In the genomic region with DNA sequence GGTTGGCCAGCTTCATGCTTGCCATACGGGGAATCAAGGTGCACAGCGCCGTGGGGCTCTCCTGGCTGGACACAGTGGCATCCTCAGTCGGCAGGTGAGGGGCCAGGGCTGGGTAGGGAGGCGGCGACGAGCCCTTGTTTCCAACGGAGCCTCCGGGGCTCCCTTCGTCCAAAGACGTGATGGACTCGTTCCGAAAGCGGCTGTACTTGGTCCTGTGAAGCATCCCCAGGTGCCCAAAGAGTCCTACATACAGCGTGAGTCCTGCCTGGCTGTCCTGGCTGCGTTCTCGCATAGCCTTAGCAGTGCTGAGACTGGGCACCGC, we compare ENCODE assay signal across 8 mouse cellular contexts. TPM values are rescaled to one million over a fixed set of nuclear protein-coding genes. Genes with fewer than 3 reads are reported as not detected.
DNase-seq lines count a peak whose midpoint lies in the region; ATAC-seq and TF ChIP-seq lines count a peak whose summit lies in the region.

No protein-coding gene starts in this region.

- H3K9me3 ChIP-seq in embryonic facial prominence, embryonic 12.5 days, result no peaks in the 10 kb centered on the region
- no peaks in the 10 kb centered on the region for H3K9me3 ChIP-seq in intestine, embryonic 16.5 days (ENCODE audit: control insufficient read depth, low read length)
- no peaks in the 10 kb centered on the region for H3K9me3 ChIP-seq in neural tube, embryonic 12.5 days

- peak overlapping the region; percentile 57; the same call in 1 of the 2 replicates for H3K9ac ChIP-seq in embryonic facial prominence, embryonic 12.5 days
- peak overlapping the region; percentile 70 for H3K9ac ChIP-seq in intestine, embryonic 16.5 days (ENCODE audit: low read depth, low read length)
- H3K9ac ChIP-seq in neural tube, embryonic 12.5 days, result peak overlapping the region; percentile 68

- WGBS in embryonic facial prominence, embryonic 12.5 days, result under 1% methylated on average over 18 of the region's 18 CpGs
- 5% methylated on average over 18 of the region's 18 CpGs for WGBS in intestine, embryonic 16.5 days
- WGBS in neural tube, embryonic 12.5 days, result 2% methylated on average over 18 of the region's 18 CpGs

- peak overlapping the region; percentile 19; the same call in 1 of the 2 replicates for H3K27ac ChIP-seq in left cerebral cortex, adult 2 months
- no peak overlapping the region for H3K27ac ChIP-seq in embryonic facial prominence, embryonic 12.5 days
- H3K27ac ChIP-seq in intestine, embryonic 16.5 days (ENCODE audit: low read length), result no peak overlapping the region
- H3K27ac ChIP-seq in neural tube, embryonic 12.5 days, result no peak overlapping the region

- DNase-seq in left cerebral cortex, adult 2 months (ENCODE audit: extremely low spot score in 1 of 2, low spot score in 2 of 2), result no peak
- no peak for DNase-seq in left cerebral cortex, adult 9 months (ENCODE audit: low spot score in 2 of 2)
- no peak for DNase-seq in thymus, postnatal 25 days
- DNase-seq in embryo, embryonic 11 days, result no peak
- DNase-seq in right cerebral cortex, adult 2 months (ENCODE audit: low spot score in 2 of 2), result no peak

- ATAC-seq in embryonic facial prominence, embryonic 12.5 days (ENCODE audit: insufficient number of reproducible peaks, insufficient read depth, low FRiP score, low TSS enrichment), result no peak
- no peak for ATAC-seq in intestine, embryonic 16.5 days
- 0 out of 2 replicates have a peak, but pooled peaks have one; percentile 2 for ATAC-seq in neural tube, embryonic 12.5 days (ENCODE audit: low FRiP score, low read depth)

- peaks cover 39% of the 10 kb centered on the region for H3K27me3 ChIP-seq in embryonic facial prominence, embryonic 12.5 days
- peaks cover 15% of the 10 kb centered on the region for H3K27me3 ChIP-seq in intestine, embryonic 16.5 days (replicated peaks; ENCODE audit: control insufficient read depth, insufficient read depth, low read length)
- H3K27me3 ChIP-seq in neural tube, embryonic 12.5 days (replicated peaks), result peaks cover 25% of the 10 kb centered on the region

- intact Hi-C loops in left cerebral cortex, adult 2 months (cut with DNase I), result no loop called here

- H3K4me1 ChIP-seq in embryonic facial prominence, embryonic 12.5 days, result peaks cover 13% of the 10 kb centered on the region
- H3K4me1 ChIP-seq in intestine, embryonic 16.5 days (ENCODE audit: control insufficient read depth, insufficient read depth, low read length), result peaks cover 11% of the 10 kb centered on the region; the same call in 1 of the 2 replicates
- peaks cover 14% of the 10 kb centered on the region for H3K4me1 ChIP-seq in neural tube, embryonic 12.5 days

- H3K4me3 ChIP-seq in left cerebral cortex, adult 2 months, result peak overlapping the region; percentile 57
- peak overlapping the region; percentile 52 for H3K4me3 ChIP-seq in embryonic facial prominence, embryonic 12.5 days
- H3K4me3 ChIP-seq in intestine, embryonic 16.5 days (ENCODE audit: low read length), result peak overlapping the region; percentile 55
- peak overlapping the region; percentile 52 for H3K4me3 ChIP-seq in neural tube, embryonic 12.5 days

- H3K36me3 ChIP-seq in embryonic facial prominence, embryonic 12.5 days, result no peaks in the 10 kb centered on the region
- H3K36me3 ChIP-seq in intestine, embryonic 16.5 days (ENCODE audit: control insufficient read depth, insufficient read depth, low read length), result no peaks in the 10 kb centered on the region
- no peaks in the 10 kb centered on the region for H3K36me3 ChIP-seq in neural tube, embryonic 12.5 days

- no peak for TF ChIP-seq CTCF in left cerebral cortex, adult 2 months (IDR thresholded peaks at IDR 0.05)

- peak overlapping the region; percentile 99 for H3K4me2 ChIP-seq in embryonic facial prominence, embryonic 12.5 days (replicated peaks)
- peak overlapping the region; percentile 98 for H3K4me2 ChIP-seq in intestine, embryonic 16.5 days (ENCODE audit: low read depth, low read length)
- H3K4me2 ChIP-seq in neural tube, embryonic 12.5 days (replicated peaks), result peak overlapping the region; percentile 100

RNA-seq across cellular contexts. Expression of gene Shc4, which starts 0.9 kb away (rescaled TPM):
- total RNA-seq in left cerebral cortex, adult 2 months (2021), result 1 to 10 TPM; 4.6 to 5.5 TPM
- polyA plus RNA-seq in embryonic facial prominence, embryonic 12.5 days (2016; fragmentation: Nextera tagmentation; extraction: Ambion mirVana), result 2.5 and 2.7 TPM in 2 replicates
- polyA plus RNA-seq in intestine, embryonic 16.5 days (2015; fragmentation: Nextera tagmentation; extraction: Ambion mirVana), result 1.7 and 1.8 TPM in 2 replicates
- polyA plus RNA-seq in neural tube, embryonic 12.5 days (2016; fragmentation: Nextera tagmentation; extraction: Ambion mirVana), result 3.7 and 5.2 TPM in 2 replicates

RNA-seq across cellular contexts. Expression of gene Eid1, which starts 50.2 kb away (rescaled TPM):
- total RNA-seq in left cerebral cortex, adult 2 months (2021), result 100 to 1,000 TPM; 209 to 229 TPM
- 345 and 361 TPM in 2 replicates for polyA plus RNA-seq in embryonic facial prominence, embryonic 12.5 days (2016; fragmentation: Nextera tagmentation; extraction: Ambion mirVana)
- 72.0 and 73.2 TPM in 2 replicates for polyA plus RNA-seq in intestine, embryonic 16.5 days (2015; fragmentation: Nextera tagmentation; extraction: Ambion mirVana)
- 351 and 393 TPM in 2 replicates for polyA plus RNA-seq in neural tube, embryonic 12.5 days (2016; fragmentation: Nextera tagmentation; extraction: Ambion mirVana)

RNA-seq across cellular contexts. Expression of gene Secisbp2l, which starts 59.6 kb away (rescaled TPM):
- 100 to 1,000 TPM in 1 of 2 experiments, 10 to 100 TPM in 1; 97.4 to 100 TPM for total RNA-seq in left cerebral cortex, adult 2 months (2021)
- 21.8 and 22.8 TPM in 2 replicates for polyA plus RNA-seq in embryonic facial prominence, embryonic 12.5 days (2016; fragmentation: Nextera tagmentation; extraction: Ambion mirVana)
- polyA plus RNA-seq in intestine, embryonic 16.5 days (2015; fragmentation: Nextera tagmentation; extraction: Ambion mirVana), result 11.9 and 12.0 TPM in 2 replicates
- polyA plus RNA-seq in neural tube, embryonic 12.5 days (2016; fragmentation: Nextera tagmentation; extraction: Ambion mirVana), result 29.3 and 31.6 TPM in 2 replicates
